Mouse (Mus musculus): ENCODE measurements around the gene Cxcl12.

DNA sequence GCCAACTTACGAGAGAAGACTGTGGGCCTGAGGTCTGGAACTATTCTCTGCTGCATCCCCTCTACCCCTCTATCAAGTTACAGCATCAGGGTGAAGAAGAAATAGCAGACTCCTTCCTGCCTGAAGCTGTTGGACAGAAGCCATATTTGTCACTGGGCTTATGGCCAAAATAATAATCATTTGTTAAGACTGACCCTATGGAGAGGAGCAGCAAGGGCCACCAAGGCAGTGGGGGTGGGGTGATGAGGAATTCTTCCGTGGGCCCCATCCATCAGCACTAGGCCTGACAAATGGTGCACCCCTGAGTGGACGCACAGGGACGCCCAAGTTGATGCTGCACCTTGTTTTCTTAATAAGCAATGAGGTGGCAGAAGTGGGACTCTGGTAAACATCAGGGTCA, 38.9 kb upstream of the Cxcl12 start:
- TF ChIP-seq GATA1 (IDR thresholded peaks at IDR 0.05; ENCODE audit: low read length) = no peak
- TF ChIP-seq TAL1 (IDR thresholded peaks at IDR 0.05; ENCODE audit: low read length) = no peak
